Mouse (Mus musculus) myocyte (in vitro differentiated cells): ENCODE results near the gene Mical3.

Source experiments
- MAX ChIP-seq: IDR thresholded peaks from one replicate; pipeline ENCODE4 v1.6.1; 2011; ENCODE audit warnings: low read depth, mild to moderate bottlenecking, control low read depth
- POLR2A ChIP-seq: IDR thresholded peaks from one replicate; pipeline ENCODE4 v1.6.1; 2011; ENCODE audit warnings: low read depth, mild to moderate bottlenecking, control low read depth, moderate library complexity; ENCODE audit not compliant: insufficient read length
- REST ChIP-seq: IDR thresholded peaks from one replicate; pipeline ENCODE4 v1.6.1; 2011; ENCODE audit warnings: mild to moderate bottlenecking, control low read depth, moderate library complexity; ENCODE audit not compliant: insufficient read depth, insufficient read length
- TCF3 ChIP-seq: IDR thresholded peaks from one replicate; pipeline ENCODE4 v1.6.1; 2011; ENCODE audit warnings: low read depth, control low read depth; ENCODE audit not compliant: insufficient read length

GRCm38 (mm10) chr6:120894524-120894923, 236.3 kb downstream of the Mical3 start:
- TF ChIP-seq TCF3 (no peak), MAX (no peak), REST (no peak), POLR2A (no peak)
